Mouse (Mus musculus): ENCODE data around the gene Surf4. TPM values are rescaled to one million over a fixed set of nuclear protein-coding genes. Genes with fewer than 3 reads are reported as not detected.

Surf4 gene
- polyA plus RNA-seq (2016; fragmentation: Nextera tagmentation; extraction: Ambion mirVana) = 158 and 160 TPM in 2 replicates

DNA sequence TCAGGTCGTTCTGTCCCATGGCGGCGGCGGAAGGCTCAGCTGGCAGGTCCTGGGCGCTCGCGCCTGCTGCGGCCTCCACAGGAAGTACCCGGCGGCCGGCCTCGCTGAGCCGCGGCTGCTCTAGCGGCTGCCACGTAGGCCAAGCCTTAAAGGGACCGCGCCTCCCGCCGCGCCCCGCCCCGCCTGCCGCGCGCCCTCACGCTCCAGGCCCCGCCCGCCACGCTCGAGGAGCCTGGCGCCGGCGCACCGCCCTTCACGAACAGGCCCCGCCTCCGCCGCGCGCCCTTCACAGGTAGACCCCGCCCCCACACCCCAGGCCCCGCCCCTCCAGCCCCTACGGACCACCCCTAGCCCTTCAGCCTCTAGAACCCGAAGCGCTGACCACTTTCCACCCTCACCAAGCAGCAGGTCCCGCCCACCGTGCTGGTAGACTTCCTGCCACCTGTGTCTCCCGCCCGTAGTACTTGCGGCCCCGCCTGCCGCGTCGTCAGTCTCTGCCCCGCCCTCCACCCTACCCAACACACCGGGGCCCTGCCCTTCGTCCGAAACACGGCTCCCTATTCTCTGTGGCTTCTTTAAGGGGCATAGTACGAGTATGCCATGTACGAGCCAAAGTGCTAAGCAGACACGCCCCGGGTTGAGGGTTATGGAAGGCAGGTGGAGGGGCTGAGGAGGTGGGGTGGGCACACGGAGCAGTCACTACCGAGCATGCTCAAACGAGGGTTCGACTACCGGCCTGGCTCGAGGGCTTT, at the start of gene Surf4, which contains the start of gene Stkld1:
Surf4 (minus strand) TSS at position 625 of the 752 bp plus-strand sequence.
Stkld1 (plus strand) TSS at position 744 of the 752 bp plus-strand sequence.
- WGBS = under 1% methylated on average over 70 of the region's 70 CpGs
- Histone ChIP-seq H3K27me3 (replicated peaks; ENCODE audit: low read depth, poor library complexity, severe bottlenecking) (no peaks in the 10 kb centered on the region), H3K4me3 (peak within 1 kb of the TSS; percentile 99), H3K4me1 (peaks cover 31% of the 10 kb centered on the region), H3K9me3 (no peaks in the 10 kb centered on the region), H3K36me3 (replicated peaks) (peaks cover 33% of the 10 kb centered on the region), H3K27ac (replicated peaks) (peak within 1 kb of the TSS; percentile 98)
- peak; percentile 98 for DNase-seq (ENCODE audit: low spot score)

DNA sequence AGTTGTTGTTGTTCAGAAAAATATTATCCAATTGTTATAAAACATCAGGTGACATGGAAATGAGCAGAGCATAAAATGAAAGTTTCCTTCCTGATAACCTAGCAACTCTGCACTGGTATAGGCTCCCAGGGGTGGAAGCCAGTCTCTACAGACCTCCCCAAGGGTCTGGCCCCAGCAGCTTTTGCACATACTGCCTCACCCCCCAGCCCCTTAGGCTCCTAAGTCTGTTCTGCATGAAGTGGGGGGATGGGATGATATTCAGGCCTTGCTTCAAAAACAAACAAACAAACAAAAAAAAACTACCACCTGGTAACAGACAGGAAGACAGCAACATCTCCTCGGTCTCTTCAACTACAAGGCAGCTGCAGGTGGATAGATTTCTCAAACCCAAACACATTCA, 46.6 kb upstream of the Surf4 start:
- Histone ChIP-seq H3K36me3 (replicated peaks) (no peaks in the 10 kb centered on the region), H3K27me3 (replicated peaks; ENCODE audit: low read depth, poor library complexity, severe bottlenecking) (no peaks in the 10 kb centered on the region), H3K4me3 (no peak overlapping the region), H3K4me1 (no peaks in the 10 kb centered on the region), H3K27ac (replicated peaks) (no peak overlapping the region), H3K9me3 (no peaks in the 10 kb centered on the region)
- DNase-seq (ENCODE audit: low spot score) = no peak
- 80% methylated on average over 1 of the region's 1 CpGs for WGBS

DNA sequence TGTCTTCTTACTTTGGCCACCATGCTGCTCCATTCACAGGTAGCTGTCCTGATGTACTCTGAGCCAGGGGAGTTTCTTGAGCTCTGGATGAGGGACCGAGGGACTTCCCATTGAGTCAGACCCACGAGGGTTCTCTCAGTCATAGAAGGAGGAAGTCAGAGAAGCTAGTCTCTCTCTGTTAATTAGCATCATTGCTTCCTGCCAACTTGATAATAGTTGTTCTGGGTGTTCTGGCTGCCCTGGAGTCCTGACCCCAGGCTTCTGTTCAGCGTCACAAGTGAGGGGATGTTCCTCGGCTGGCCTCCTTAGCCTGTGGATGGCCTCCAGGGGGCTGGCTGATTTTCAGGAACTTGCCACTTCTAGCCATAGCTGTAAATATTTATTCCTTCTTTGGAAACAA, 40.2 kb upstream of the Surf4 start:
- 60% methylated on average over 4 of the region's 4 CpGs for WGBS
- peak; percentile 16 for DNase-seq (ENCODE audit: low spot score)
- peaks cover 17% of the 10 kb centered on the region for H3K4me1 ChIP-seq
- no peak overlapping the region for H3K4me3 ChIP-seq
- no peaks in the 10 kb centered on the region for H3K9me3 ChIP-seq
- H3K27me3 ChIP-seq (replicated peaks; ENCODE audit: low read depth, poor library complexity, severe bottlenecking) = no peaks in the 10 kb centered on the region
- no peaks in the 10 kb centered on the region for H3K36me3 ChIP-seq (replicated peaks)
- no peak overlapping the region for H3K27ac ChIP-seq (replicated peaks)

DNA sequence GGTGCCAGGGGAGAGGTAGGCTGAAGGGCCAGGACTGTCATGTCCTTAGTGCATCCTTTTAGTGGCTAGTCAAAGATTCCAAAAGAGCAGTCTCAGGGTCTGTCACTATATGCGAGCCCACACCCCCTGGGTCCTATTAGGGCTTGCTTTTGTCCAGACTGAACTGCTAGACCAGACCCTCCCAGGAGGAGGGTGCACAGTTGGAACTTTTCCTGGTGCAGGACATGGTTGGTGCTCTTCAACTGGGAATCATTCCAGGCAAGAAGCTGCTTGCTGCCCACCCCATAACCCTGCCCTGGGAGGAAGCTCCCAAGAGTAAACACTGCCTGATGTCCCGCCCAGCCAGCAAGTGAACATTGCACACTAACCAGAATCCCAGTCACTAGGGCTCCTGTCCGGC, 39.4 kb upstream of the Surf4 start, which contains the start of gene Adamts13:
Adamts13 (plus strand) TSS at position 301 of the 400 bp plus-strand sequence.
- Histone ChIP-seq H3K27ac (replicated peaks) (no peak within 1 kb of the TSS; the same call in 1 of the 2 replicates), H3K36me3 (replicated peaks) (no peaks in the 10 kb centered on the region), H3K4me1 (peaks cover 17% of the 10 kb centered on the region), H3K27me3 (replicated peaks; ENCODE audit: low read depth, poor library complexity, severe bottlenecking) (no peaks in the 10 kb centered on the region), H3K4me3 (no peak within 1 kb of the TSS), H3K9me3 (no peaks in the 10 kb centered on the region)
- no peak for DNase-seq (ENCODE audit: low spot score)
- WGBS = 78% methylated on average over 3 of the region's 3 CpGs

DNA sequence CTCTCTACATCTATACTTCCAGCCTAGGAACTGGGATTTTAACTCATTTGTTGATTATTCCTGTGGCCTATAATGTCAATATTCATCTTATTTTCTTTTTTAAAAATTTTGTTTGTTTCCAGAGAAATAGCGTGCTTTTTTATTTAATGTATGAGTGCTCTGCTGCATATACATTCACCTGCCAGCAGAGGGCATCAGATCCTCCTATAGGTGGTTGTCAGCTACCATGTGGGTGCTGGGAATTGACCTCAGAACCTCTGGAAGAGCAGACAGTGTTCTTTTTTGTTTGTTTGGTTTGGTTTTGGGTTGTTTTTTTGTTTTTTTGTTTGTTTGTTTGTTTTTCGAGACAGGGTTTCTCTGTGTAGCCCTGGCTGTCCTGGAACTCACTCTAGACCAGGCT, 33.5 kb upstream of the Surf4 start:
- Histone ChIP-seq H3K4me1 (peaks cover 23% of the 10 kb centered on the region), H3K4me3 (no peak overlapping the region), H3K36me3 (replicated peaks) (peaks cover 2% of the 10 kb centered on the region), H3K9me3 (peaks cover 6% of the 10 kb centered on the region; the same call in 1 of the 2 replicates), H3K27me3 (replicated peaks; ENCODE audit: low read depth, poor library complexity, severe bottlenecking) (no peaks in the 10 kb centered on the region), H3K27ac (replicated peaks) (no peak overlapping the region)
- DNase-seq (ENCODE audit: low spot score) = no peak
- WGBS = 79% methylated on average over 2 of the region's 2 CpGs

DNA sequence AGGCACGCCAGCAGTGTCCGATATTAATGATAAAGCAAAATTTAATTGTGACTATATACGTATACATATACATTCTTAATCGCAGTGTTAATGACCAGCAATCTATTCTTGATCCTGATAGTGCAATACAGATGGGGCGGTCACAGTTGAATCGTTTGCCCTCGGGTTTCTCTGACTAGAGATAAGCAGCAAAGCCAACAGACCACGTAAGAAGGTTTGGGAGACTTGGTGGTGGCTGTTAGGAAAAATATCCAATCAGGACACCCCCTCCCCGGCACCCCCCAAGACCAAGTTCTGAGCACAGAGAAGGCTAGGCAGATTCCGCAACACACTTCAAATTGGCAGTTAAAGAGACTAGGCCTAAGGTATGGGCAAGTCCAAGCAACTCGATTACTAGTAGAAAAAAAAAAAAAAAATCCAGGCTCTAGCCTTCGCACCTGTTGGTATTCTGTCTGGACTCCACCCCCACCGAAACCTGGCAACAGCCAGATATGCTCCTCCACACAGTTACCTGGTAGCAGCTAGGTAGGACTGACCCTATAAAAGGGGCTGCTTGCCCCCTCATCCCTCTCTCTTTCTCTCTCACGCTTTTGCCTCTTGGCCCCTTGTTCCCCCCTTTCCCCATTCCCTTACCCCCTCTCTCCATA, 31.1 kb upstream of the Surf4 start:
- no peak for DNase-seq (ENCODE audit: low spot score)
- Histone ChIP-seq H3K27ac (replicated peaks) (peak overlapping the region; percentile 98), H3K27me3 (replicated peaks; ENCODE audit: low read depth, poor library complexity, severe bottlenecking) (no peaks in the 10 kb centered on the region), H3K36me3 (replicated peaks) (peaks cover 26% of the 10 kb centered on the region), H3K4me3 (peak overlapping the region; percentile 86), H3K4me1 (peaks cover 26% of the 10 kb centered on the region), H3K9me3 (peaks cover 6% of the 10 kb centered on the region; the same call in 1 of the 2 replicates)
- WGBS = 18% methylated on average over 14 of the region's 14 CpGs

DNA sequence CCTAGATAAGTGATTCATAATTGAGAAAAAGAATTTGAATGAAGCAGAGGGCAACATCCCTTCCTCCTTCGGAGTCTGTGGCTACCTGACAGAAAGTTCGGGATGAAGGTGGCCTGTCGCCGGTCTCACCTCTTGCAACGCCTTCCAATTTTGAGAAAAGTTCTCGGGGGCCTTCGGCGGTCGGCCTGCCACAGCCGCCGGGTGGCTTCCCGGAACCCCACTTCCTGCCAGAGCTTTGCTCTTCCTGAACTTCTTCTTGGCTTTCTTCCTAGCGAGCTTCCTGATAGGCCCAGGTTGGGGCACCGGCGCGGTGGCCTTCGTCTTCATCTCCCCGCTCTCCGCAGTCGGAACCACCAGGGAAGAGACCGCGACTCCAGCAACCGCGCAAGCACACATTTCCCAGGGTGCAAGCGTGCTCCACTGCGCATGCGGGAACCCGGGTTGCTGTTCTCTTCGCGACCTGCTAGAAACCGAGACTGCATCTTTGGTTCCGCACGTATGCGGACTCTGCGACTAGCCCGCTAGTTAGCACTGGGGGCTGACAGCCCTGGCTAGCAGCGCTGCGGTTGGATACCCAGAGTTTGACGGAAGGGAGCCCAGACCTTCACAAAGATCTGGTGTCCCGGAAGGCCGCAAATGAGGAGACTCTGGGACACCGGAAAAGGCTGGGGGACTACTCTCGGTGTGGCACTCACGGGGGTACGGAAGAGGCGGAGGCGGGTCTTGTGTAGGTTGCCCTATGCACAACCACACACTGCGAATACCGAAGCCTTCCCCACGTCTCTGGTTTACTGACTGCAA, 30.4 kb upstream of the Surf4 start, which contains the start of gene Rexo4:
Rexo4 (minus strand) TSS at position 464 of the 801 bp plus-strand sequence.
- DNase-seq (ENCODE audit: low spot score) = peak; percentile 94
- peaks cover 26% of the 10 kb centered on the region for H3K4me1 ChIP-seq
- H3K36me3 ChIP-seq (replicated peaks) = peaks cover 32% of the 10 kb centered on the region
- peaks cover 6% of the 10 kb centered on the region; the same call in 1 of the 2 replicates for H3K9me3 ChIP-seq
- H3K4me3 ChIP-seq = peak within 1 kb of the TSS; percentile 86
- no peaks in the 10 kb centered on the region for H3K27me3 ChIP-seq (replicated peaks; ENCODE audit: low read depth, poor library complexity, severe bottlenecking)
- peak within 1 kb of the TSS; percentile 98 for H3K27ac ChIP-seq (replicated peaks)
- under 1% methylated on average over 50 of the region's 50 CpGs for WGBS

DNA sequence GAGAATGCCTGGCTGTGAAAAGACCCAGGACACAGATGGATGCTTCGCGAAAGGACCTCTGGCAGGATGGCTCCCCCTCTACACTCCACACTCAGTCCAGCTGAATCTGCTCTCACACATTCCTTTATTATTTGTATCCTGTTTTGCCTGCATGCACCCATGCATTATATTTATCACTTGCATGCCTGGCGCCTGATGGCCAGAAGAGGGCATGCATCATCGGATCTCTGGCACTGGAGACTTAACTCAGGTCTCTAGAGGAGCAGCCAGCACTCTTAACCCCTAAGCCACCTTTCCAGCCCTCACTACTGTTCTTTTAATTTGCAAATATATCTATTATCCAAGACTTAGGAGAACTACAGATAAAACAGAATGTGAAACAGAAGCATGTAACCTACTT, 27.0 kb upstream of the Surf4 start:
- DNase-seq (ENCODE audit: low spot score) = no peak
- Histone ChIP-seq H3K27me3 (replicated peaks; ENCODE audit: low read depth, poor library complexity, severe bottlenecking) (no peaks in the 10 kb centered on the region), H3K4me3 (no peak overlapping the region), H3K27ac (replicated peaks) (no peak overlapping the region), H3K4me1 (peaks cover 26% of the 10 kb centered on the region), H3K9me3 (no peaks in the 10 kb centered on the region), H3K36me3 (replicated peaks) (peaks cover 63% of the 10 kb centered on the region)
- WGBS = 82% methylated on average over 4 of the region's 4 CpGs

DNA sequence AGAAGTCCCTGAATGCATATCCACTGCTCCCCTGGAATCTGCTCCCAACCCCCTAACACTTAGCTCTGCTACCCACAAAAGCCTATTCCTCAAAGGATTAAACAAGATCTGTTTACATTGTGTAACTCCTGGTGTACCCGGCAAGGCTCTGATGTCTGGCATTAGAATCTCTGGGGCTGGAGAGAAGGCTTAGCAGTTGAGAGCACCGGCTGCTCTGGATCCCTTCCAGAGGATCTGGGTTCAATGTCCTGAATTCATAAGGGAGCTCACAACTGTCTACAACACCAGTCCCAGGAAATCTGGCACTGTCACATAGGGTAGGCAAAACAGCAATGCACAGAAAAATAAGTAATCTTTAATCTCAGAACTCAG, 23.7 kb upstream of the Surf4 start:
- H3K36me3 ChIP-seq (replicated peaks) = peaks cover 96% of the 10 kb centered on the region
- WGBS = 92% methylated on average over 2 of the region's 2 CpGs
- H3K9me3 ChIP-seq = no peaks in the 10 kb centered on the region
- no peak overlapping the region for H3K27ac ChIP-seq (replicated peaks)
- no peaks in the 10 kb centered on the region for H3K27me3 ChIP-seq (replicated peaks; ENCODE audit: low read depth, poor library complexity, severe bottlenecking)
- no peak overlapping the region for H3K4me3 ChIP-seq
- peaks cover 8% of the 10 kb centered on the region for H3K4me1 ChIP-seq
- DNase-seq (ENCODE audit: low spot score) = no peak

DNA sequence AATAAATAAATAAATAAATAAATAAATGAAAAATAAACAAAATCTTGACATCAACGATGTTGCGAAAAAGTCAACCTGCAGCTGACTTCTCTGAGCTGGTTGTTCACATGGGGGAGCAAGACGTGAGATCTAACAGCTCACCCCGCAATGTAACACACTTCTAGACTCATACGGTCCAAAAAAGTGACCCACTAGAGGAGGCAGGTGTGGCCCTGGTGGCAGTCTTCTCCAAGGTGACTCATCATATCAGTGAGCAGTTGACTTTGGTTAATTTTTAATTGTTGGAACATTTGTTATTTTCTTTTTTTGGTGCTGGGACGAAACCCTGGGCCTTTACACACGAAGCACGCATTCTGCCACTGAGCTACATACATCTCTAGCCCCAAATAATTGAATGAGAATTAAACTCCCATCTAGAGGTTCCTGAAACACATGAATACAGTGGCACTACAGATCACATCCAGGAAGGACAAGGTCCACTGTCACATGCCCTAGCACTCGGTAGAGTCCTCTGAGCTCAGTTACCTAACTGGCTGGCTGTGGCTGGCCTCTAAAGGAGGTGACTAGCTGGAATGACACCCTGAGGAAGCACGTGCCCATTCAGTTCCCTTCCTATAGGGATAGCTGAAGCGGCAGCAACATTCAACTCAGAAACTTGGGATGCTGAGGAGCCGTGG, 23.2 kb upstream of the Surf4 start:
- DNase-seq (ENCODE audit: low spot score) = no peak
- peaks cover 96% of the 10 kb centered on the region for H3K36me3 ChIP-seq (replicated peaks)
- 91% methylated on average over 12 of the region's 12 CpGs for WGBS
- no peak overlapping the region for H3K4me3 ChIP-seq
- H3K4me1 ChIP-seq = peaks cover 5% of the 10 kb centered on the region
- H3K27me3 ChIP-seq (replicated peaks; ENCODE audit: low read depth, poor library complexity, severe bottlenecking) = no peaks in the 10 kb centered on the region
- H3K27ac ChIP-seq (replicated peaks) = no peak overlapping the region
- no peaks in the 10 kb centered on the region for H3K9me3 ChIP-seq

DNA sequence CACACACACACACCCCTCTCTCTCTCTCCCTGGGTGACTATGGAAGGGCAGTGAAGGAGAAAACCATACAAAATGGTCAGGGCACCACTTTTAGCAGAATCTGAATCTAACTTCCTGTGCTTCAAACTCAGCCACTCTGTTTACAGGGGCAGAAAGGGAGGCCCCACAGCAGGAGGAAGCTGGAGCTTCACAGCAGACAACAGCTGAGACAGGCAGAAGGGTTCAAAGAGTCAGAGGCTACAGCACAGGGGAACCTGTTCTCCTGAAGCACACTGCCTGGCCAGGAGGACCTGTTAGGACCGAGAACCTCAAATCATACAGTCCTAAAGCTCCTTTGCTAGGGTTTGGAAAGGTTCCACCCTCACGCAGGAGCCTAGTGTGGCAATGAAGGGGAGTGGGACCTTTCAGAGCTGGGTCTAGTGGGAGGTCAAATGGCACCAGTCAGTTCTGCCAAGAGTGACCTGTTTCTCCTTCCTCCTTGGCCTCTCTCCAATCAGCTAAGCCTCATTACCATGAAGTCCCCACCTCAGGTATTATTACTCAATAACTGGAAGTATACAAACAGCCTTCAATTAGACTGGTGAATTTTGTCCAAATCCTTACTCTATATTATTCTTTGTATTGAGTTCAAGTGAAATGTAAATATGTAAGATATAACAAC, 21.1 kb upstream of the Surf4 start:
- WGBS = 90% methylated on average over 2 of the region's 2 CpGs
- Histone ChIP-seq H3K4me3 (no peak overlapping the region), H3K36me3 (replicated peaks) (peaks cover 96% of the 10 kb centered on the region), H3K27me3 (replicated peaks; ENCODE audit: low read depth, poor library complexity, severe bottlenecking) (no peaks in the 10 kb centered on the region), H3K9me3 (no peaks in the 10 kb centered on the region), H3K4me1 (no peaks in the 10 kb centered on the region), H3K27ac (replicated peaks) (no peak overlapping the region)
- DNase-seq (ENCODE audit: low spot score) = no peak

Data from embryonic facial prominence, embryonic 10.5 days (tissue).